Mouse (Mus musculus) heart, embryonic 15.5 days (tissue): ENCODE results near the gene Adgre5. TPM values are rescaled to one million over a fixed set of nuclear protein-coding genes. Genes with fewer than 3 reads are reported as not detected.

ENCODE experiments used
- ATAC-seq: fragments of 200-750 bp; cut with Nextera tagmentation; replicated peaks from 2 replicates; pipeline ENCODE4 v1.8.0; 2017; ENCODE audit warnings: low read depth, moderate TSS enrichment; ENCODE audit not compliant: insufficient number of reproducible peaks, insufficient read depth, low FRiP score
- H3K27ac ChIP-seq: fragments of 300-500 bp; sonication (generic); 2 replicates; pipeline ENCODE4 v1.5.1; 2015; ENCODE audit warnings: mild to moderate bottlenecking, inconsistent platforms
- H3K27me3 ChIP-seq: fragments of 300-500 bp; sonication (generic); 2 replicates; pipeline ENCODE4 v1.6.1; 2015; ENCODE audit warnings: inconsistent platforms
- H3K36me3 ChIP-seq: fragments of 300-500 bp; sonication (generic); 2 replicates; pipeline ENCODE4 v1.6.1; 2015; ENCODE audit warnings: mild to moderate bottlenecking, inconsistent platforms
- H3K4me1 ChIP-seq: fragments of 300-500 bp; sonication (generic); replicated peaks from 2 replicates; pipeline ENCODE4 v1.6.1; 2015; ENCODE audit warnings: inconsistent platforms
- H3K4me2 ChIP-seq: fragments of 300-500 bp; sonication (generic); 2 replicates; pipeline ENCODE4 v1.6.1; 2015; ENCODE audit warnings: inconsistent platforms, mild to moderate bottlenecking, moderate library complexity
- H3K4me3 ChIP-seq: fragments of 300-500 bp; sonication (generic); 2 replicates; pipeline ENCODE4 v1.5.1; 2015; ENCODE audit warnings: mild to moderate bottlenecking, inconsistent platforms
- H3K9ac ChIP-seq: fragments of 300-500 bp; sonication (generic); 2 replicates; pipeline ENCODE4 v1.6.1; 2015; ENCODE audit warnings: mild to moderate bottlenecking, inconsistent platforms
- H3K9me3 ChIP-seq: fragments of 300-500 bp; sonication (generic); replicated peaks from 2 replicates; pipeline ENCODE4 v1.6.1; 2016; ENCODE audit warnings: inconsistent platforms
- WGBS: fragments of 180-500 bp; shearing (Covaris S2); methylation state at CpG from one replicate; pipeline ENCODE4 v1.1.7; 2015; ENCODE audit warnings: mixed read lengths; 5-methylcytosine and 5-hydroxymethylcytosine counted together
- polyA plus RNA-seq: library from polyadenylated mRNA; unstranded; fragments of >200 nt; fragmentation: Nextera tagmentation; extraction: Ambion mirVana; gene quantifications from 2 replicates; pipeline ENCODE4 v1.2.1, GENCODE M21; 2015

The Adgre5 gene
- polyA plus RNA-seq, 1 experiment from 2014 or later, result 31.2 TPM

- H3K27ac ChIP-seq, result no peak overlapping the region
- no peak overlapping the region for H3K9ac ChIP-seq
- H3K4me1 ChIP-seq, result peaks cover 22% of the 10 kb centered on the region
- no peak overlapping the region for H3K4me2 ChIP-seq
- H3K9me3 ChIP-seq, result no peaks in the 10 kb centered on the region
- H3K27me3 ChIP-seq, result no peaks in the 10 kb centered on the region
- H3K4me3 ChIP-seq, result no peak overlapping the region
- peaks cover 51% of the 10 kb centered on the region for H3K36me3 ChIP-seq
- ATAC-seq, result no peak
- WGBS, result 89% methylated on average over 2 of the region's 2 CpGs
These were observed 21.4 kb downstream of the Adgre5 start for GRCm38 (mm10) chr8:83719693-83720092.

- 75% methylated on average over 2 of the region's 2 CpGs for WGBS
- Histone ChIP-seq H3K4me3 (no peak overlapping the region), H3K27me3 (no peaks in the 10 kb centered on the region), H3K27ac (no peak overlapping the region), H3K36me3 (peaks cover 45% of the 10 kb centered on the region), H3K9ac (no peak overlapping the region), H3K9me3 (no peaks in the 10 kb centered on the region), H3K4me2 (no peak overlapping the region), H3K4me1 (peaks cover 21% of the 10 kb centered on the region)
- no peak for ATAC-seq
These were observed 22.1 kb downstream of the Adgre5 start for GRCm38 (mm10) chr8:83719048-83719447.

- Histone ChIP-seq H3K4me2 (peak overlapping the region; percentile 82), H3K9me3 (no peaks in the 10 kb centered on the region), H3K9ac (peak overlapping the region; percentile 86; the same call in 1 of the 2 replicates), H3K27ac (no peak overlapping the region), H3K4me1 (peaks cover 21% of the 10 kb centered on the region), H3K36me3 (peaks cover 20% of the 10 kb centered on the region), H3K27me3 (no peaks in the 10 kb centered on the region), H3K4me3 (peak overlapping the region; percentile 93)
- no peak for ATAC-seq
- WGBS, result 48% methylated on average over 2 of the region's 2 CpGs
These were observed 24.6 kb downstream of the Adgre5 start for GRCm38 (mm10) chr8:83716563-83716962.

- no peaks in the 10 kb centered on the region for H3K27me3 ChIP-seq
- H3K4me2 ChIP-seq, result peak overlapping the region; percentile 82
- peaks cover 21% of the 10 kb centered on the region for H3K4me1 ChIP-seq
- peak overlapping the region; percentile 94 for H3K27ac ChIP-seq
- peak overlapping the region; percentile 93 for H3K4me3 ChIP-seq
- no peak for ATAC-seq
- H3K9ac ChIP-seq, result peak overlapping the region; percentile 86
- WGBS, result under 1% methylated on average over 17 of the region's 17 CpGs
- H3K36me3 ChIP-seq, result peaks cover 12% of the 10 kb centered on the region
- no peaks in the 10 kb centered on the region for H3K9me3 ChIP-seq
These were observed 25.4 kb downstream of the Adgre5 start for GRCm38 (mm10) chr8:83715771-83716170.

- H3K27ac ChIP-seq, result peak within 1 kb of the TSS; percentile 94
- H3K36me3 ChIP-seq, result peaks cover 6% of the 10 kb centered on the region
- no peaks in the 10 kb centered on the region for H3K27me3 ChIP-seq
- peak within 1 kb of the TSS; percentile 86 for H3K9ac ChIP-seq
- H3K4me3 ChIP-seq, result peak within 1 kb of the TSS; percentile 93
- H3K4me2 ChIP-seq, result peak within 1 kb of the TSS; percentile 82
- peaks cover 21% of the 10 kb centered on the region for H3K4me1 ChIP-seq
- ATAC-seq, result peak; percentile 99
- no peaks in the 10 kb centered on the region for H3K9me3 ChIP-seq
- under 1% methylated on average over 63 of the region's 63 CpGs for WGBS
These were observed 26.0 kb downstream of the Adgre5 start, which contains the start of gene Ddx39 for GRCm38 (mm10) chr8:83715031-83715690. Gene Ddx39 (plus strand): TSS chr8:83715177.

GRCm38 (mm10) chr8:83714676-83715030 lies 26.5 kb downstream of the Adgre5 start:
- Histone ChIP-seq H3K4me1 (peaks cover 21% of the 10 kb centered on the region), H3K36me3 (peaks cover 1% of the 10 kb centered on the region; the same call in 1 of the 2 replicates), H3K9me3 (no peaks in the 10 kb centered on the region), H3K27ac (peak overlapping the region; percentile 74), H3K9ac (0 out of 2 replicates have a peak overlapping the region, but pooled peaks have one; percentile 28), H3K4me3 (peak overlapping the region; percentile 93), H3K27me3 (no peaks in the 10 kb centered on the region), H3K4me2 (peak overlapping the region; percentile 61)
- WGBS, result 13% methylated on average over 8 of the region's 8 CpGs
- ATAC-seq, result no peak

- no peaks in the 10 kb centered on the region for H3K27me3 ChIP-seq
- H3K4me1 ChIP-seq, result no peaks in the 10 kb centered on the region
- no peak overlapping the region for H3K4me2 ChIP-seq
- no peaks in the 10 kb centered on the region for H3K36me3 ChIP-seq
- WGBS, result 74% methylated on average over 8 of the region's 8 CpGs
- H3K27ac ChIP-seq, result no peak overlapping the region
- no peak overlapping the region for H3K4me3 ChIP-seq
- H3K9me3 ChIP-seq, result no peaks in the 10 kb centered on the region
- H3K9ac ChIP-seq, result no peak overlapping the region
- ATAC-seq, result no peak
These were observed 33.6 kb downstream of the Adgre5 start for GRCm38 (mm10) chr8:83707554-83707953.

- Histone ChIP-seq H3K27ac (no peak overlapping the region), H3K9ac (no peak overlapping the region), H3K9me3 (no peaks in the 10 kb centered on the region), H3K4me2 (no peak overlapping the region), H3K36me3 (no peaks in the 10 kb centered on the region), H3K4me3 (no peak overlapping the region), H3K4me1 (no peaks in the 10 kb centered on the region), H3K27me3 (no peaks in the 10 kb centered on the region)
- 64% methylated on average over 5 of the region's 5 CpGs for WGBS
- no peak for ATAC-seq
These were observed 34.7 kb downstream of the Adgre5 start for GRCm38 (mm10) chr8:83706411-83706810.

GRCm38 (mm10) chr8:83703426-83703825 lies 37.7 kb downstream of the Adgre5 start:
- Histone ChIP-seq H3K4me1 (peaks cover 20% of the 10 kb centered on the region), H3K4me3 (no peak overlapping the region), H3K4me2 (no peak overlapping the region), H3K27ac (no peak overlapping the region), H3K36me3 (no peaks in the 10 kb centered on the region), H3K27me3 (no peaks in the 10 kb centered on the region), H3K9me3 (no peaks in the 10 kb centered on the region), H3K9ac (no peak overlapping the region)
- ATAC-seq, result no peak
- WGBS, result 80% methylated on average over 4 of the region's 4 CpGs

GRCm38 (mm10) chr8:83700423-83701085 lies 40.6 kb downstream of the Adgre5 start:
- Histone ChIP-seq H3K27ac (peak overlapping the region; percentile 25; the same call in 1 of the 2 replicates), H3K9me3 (no peaks in the 10 kb centered on the region)

GRCm38 (mm10) chr8:83699566-83699965 lies 41.6 kb downstream of the Adgre5 start:
- ATAC-seq, result no peak
- peak overlapping the region; percentile 98 for H3K9ac ChIP-seq
- H3K4me2 ChIP-seq, result peak overlapping the region; percentile 97
- H3K27ac ChIP-seq, result peak overlapping the region; percentile 88
- H3K9me3 ChIP-seq, result no peaks in the 10 kb centered on the region
- H3K27me3 ChIP-seq, result no peaks in the 10 kb centered on the region
- peaks cover 50% of the 10 kb centered on the region for H3K4me1 ChIP-seq
- WGBS, result 29% methylated on average over 9 of the region's 9 CpGs
- peak overlapping the region; percentile 84 for H3K4me3 ChIP-seq
- no peaks in the 10 kb centered on the region for H3K36me3 ChIP-seq

More at GRCm38 (mm10) chr8:83700423-83701085, 40.6 kb downstream of the Adgre5 start:
- H3K4me2 ChIP-seq, result no peak overlapping the region
- no peak overlapping the region for H3K9ac ChIP-seq
- ATAC-seq, result no peak
- H3K4me3 ChIP-seq, result no peak overlapping the region
- H3K27me3 ChIP-seq, result no peaks in the 10 kb centered on the region
- no peaks in the 10 kb centered on the region for H3K36me3 ChIP-seq
- WGBS, result 58% methylated on average over 9 of the region's 9 CpGs
- peaks cover 45% of the 10 kb centered on the region for H3K4me1 ChIP-seq
